Mouse (Mus musculus) layer of hippocampus, adult 6 months (tissue): ENCODE measurements around the gene Lce3a. TPM values are rescaled to one million over a fixed set of nuclear protein-coding genes. Genes with fewer than 3 reads are reported as not detected.

Experiments used
- long read RNA-seq, 2 experiments: library from polyadenylated mRNA; unstranded; transcript quantifications; one replicate each; pipeline ENCODE4 v2.0.0; 2019 to 2020
- polyA plus RNA-seq: library from polyadenylated mRNA; unstranded; fragments of <200 nt; fragmentation: Nextera tagmentation; gene quantifications from 2 replicates; pipeline ENCODE4 v1.2.3, GENCODE M21; 2021

Lce3a gene
- polyA plus RNA-seq: not detected in 2 replicates
- long read RNA-seq, experiment 1: 0 reads
- long read RNA-seq, experiment 2: 0 reads

GRCm38 (mm10) chr3:92926130-92926529 lies at the start of gene Lce3a:
TSS of gene Lce3a (minus strand) at chr3:92926230.

DNA sequence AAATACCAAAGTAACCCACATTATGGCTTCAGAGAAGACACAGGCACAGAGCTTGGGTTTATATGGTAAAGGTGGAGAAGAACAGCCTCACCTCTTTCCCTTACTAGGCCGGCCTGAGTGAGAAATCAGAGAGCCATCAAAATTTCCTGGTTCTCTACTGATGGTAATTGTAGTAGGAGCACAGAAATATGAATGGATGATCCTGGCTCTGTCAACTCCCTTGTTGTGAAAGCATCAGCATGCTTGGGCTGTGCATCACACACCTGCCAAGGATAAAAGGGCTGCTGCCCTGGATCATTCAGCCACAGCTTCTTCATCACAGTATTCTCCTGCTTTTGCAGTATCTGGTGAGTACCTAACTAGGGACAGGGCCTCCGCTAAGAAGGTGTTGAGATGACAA lies 40.7 kb upstream of the Lce3a start, which contains the start of gene Lce3e:
TSS of gene Lce3e (plus strand) at position 301 of the 400 bp plus-strand sequence.

GRCm38 (mm10) chr3:92957090-92957489 lies 31.1 kb upstream of the Lce3a start, which contains the start of gene Lce3d:
TSS of gene Lce3d (plus strand) at chr3:92957390.

DNA sequence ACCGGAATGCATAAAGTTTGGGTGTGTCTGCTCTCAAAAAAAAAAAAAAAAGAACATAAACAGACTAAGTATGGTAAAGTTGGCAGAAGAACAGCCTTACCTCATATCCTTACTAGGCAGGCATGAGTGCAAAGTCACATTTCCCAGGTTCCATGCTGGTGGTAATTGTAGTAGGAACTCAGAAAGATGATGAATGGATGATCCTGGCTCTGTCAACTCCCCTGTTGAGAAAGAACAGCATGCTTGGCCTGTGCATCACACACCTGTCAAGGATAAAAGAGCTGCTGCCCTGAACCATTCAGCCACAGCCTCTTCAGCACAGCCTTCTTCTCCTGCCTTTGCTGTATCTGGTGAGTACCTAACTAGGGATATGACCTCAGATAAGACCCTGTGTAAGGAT lies 18.2 kb upstream of the Lce3a start, which contains the start of gene Lce3c:
TSS of gene Lce3c (plus strand) at position 301 of the 400 bp plus-strand sequence.

DNA sequence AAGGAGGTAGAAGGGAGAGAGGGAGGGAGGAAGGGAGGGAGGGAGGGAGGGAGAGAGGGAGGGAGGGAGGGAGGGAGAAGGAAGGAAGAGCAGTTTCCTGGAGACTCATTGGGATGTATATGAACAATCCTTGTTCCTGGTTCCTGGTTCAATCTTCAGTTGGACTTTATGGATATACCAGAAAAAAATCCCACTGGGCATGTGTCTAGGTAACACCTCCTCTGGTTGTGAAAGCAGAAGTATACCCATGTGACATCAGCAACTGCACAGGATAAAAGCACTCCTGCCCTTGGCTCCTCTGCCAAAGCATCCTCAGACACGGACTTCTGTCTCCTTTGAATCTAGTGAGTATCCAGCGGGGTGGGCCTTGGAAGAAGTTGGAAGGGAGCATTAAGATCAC lies 6.6 kb upstream of the Lce3a start, which contains the start of gene Lce3b:
TSS of gene Lce3b (plus strand) at position 301 of the 400 bp plus-strand sequence.

Other genes with a start within 250 kb of the Lce3a start
- gene Lce1c, start 247.0 kb downstream of the Lce3a start, polyA plus RNA-seq: not detected in 2 replicates
- not detected in 2 replicates for gene Lce1d, start 239.0 kb downstream of the Lce3a start, polyA plus RNA-seq
- not detected in 2 replicates for gene Lce1e, start 217.2 kb downstream of the Lce3a start, polyA plus RNA-seq
- not detected in 2 replicates for gene Lce1f, start 205.9 kb downstream of the Lce3a start, polyA plus RNA-seq
- gene Gm38119, start 187.1 kb downstream of the Lce3a start, polyA plus RNA-seq: not detected in 2 replicates
- not detected in 2 replicates for gene Lce1g, start 173.9 kb downstream of the Lce3a start, polyA plus RNA-seq
- not detected in 2 replicates for gene Lce1h, start 161.2 kb downstream of the Lce3a start, polyA plus RNA-seq
- gene Lce1i, start 147.3 kb downstream of the Lce3a start, polyA plus RNA-seq: not detected in 2 replicates
- gene Lce1j, start 135.7 kb downstream of the Lce3a start, polyA plus RNA-seq: not detected in 2 replicates
- not detected in 2 replicates for gene Lce1k, start 118.3 kb downstream of the Lce3a start, polyA plus RNA-seq
- not detected in 2 replicates for gene Kprp, start 99.0 kb downstream of the Lce3a start, polyA plus RNA-seq
- not detected in 2 replicates for gene Lce1l, start 74.9 kb downstream of the Lce3a start, polyA plus RNA-seq
- not detected in 2 replicates for gene 2310050C09Rik, start 56.0 kb downstream of the Lce3a start, polyA plus RNA-seq
- gene Lce3b, start 6.7 kb upstream of the Lce3a start, polyA plus RNA-seq: not detected in 2 replicates
- not detected in 2 replicates for gene Lce3c, start 18.3 kb upstream of the Lce3a start, polyA plus RNA-seq
- not detected in 2 replicates for gene Lce3d, start 31.2 kb upstream of the Lce3a start, polyA plus RNA-seq
- gene Lce3e, start 40.8 kb upstream of the Lce3a start, polyA plus RNA-seq: not detected in 2 replicates
- gene Lce3f, start 66.0 kb upstream of the Lce3a start, polyA plus RNA-seq: not detected in 2 replicates
- gene Crct1, start 89.5 kb upstream of the Lce3a start, polyA plus RNA-seq: not detected in 2 replicates
- gene Lce1m, start 92.8 kb upstream of the Lce3a start, polyA plus RNA-seq: not detected in 2 replicates
- gene Gm4858, start 142.6 kb upstream of the Lce3a start, polyA plus RNA-seq: not detected in 2 replicates
- gene Crnn, start 218.6 kb upstream of the Lce3a start, polyA plus RNA-seq: not detected in 2 replicates